Mouse (Mus musculus) lung, adult 18-20 months (tissue): Measurements from ENCODE around the gene Lrrc57.
"Not testable (repeated sequence)": the region's sequence is repeated elsewhere in the genome, so short reads cannot be mapped to it uniquely, and the experiment has no call there.

Source experiments
- DNase-seq, 2 experiments: peaks; one replicate each; pipeline ENCODE4 v3.0.0; 2022; ENCODE audit warnings: mixed read lengths in 2 of 2

Gene Lrrc57

GRCm38 (mm10) chr2:120597734-120598133 lies 11.6 kb downstream of the Lrrc57 start:
- no peak for DNase-seq

- no peak for DNase-seq
These were observed 17.1 kb downstream of the Lrrc57 start for GRCm38 (mm10) chr2:120592227-120592626.

GRCm38 (mm10) chr2:120589759-120590158 lies 19.6 kb downstream of the Lrrc57 start:
- no peak for DNase-seq

- peak in 1 of 2 experiments; percentile 60 for DNase-seq
These were observed 31.0 kb downstream of the Lrrc57 start for GRCm38 (mm10) chr2:120578286-120578685.

GRCm38 (mm10) chr2:120577799-120578198 lies 31.5 kb downstream of the Lrrc57 start:
- DNase-seq = no peak

GRCm38 (mm10) chr2:120575978-120576377 lies 33.3 kb downstream of the Lrrc57 start:
- no peak for DNase-seq

- no peak for DNase-seq
These were observed 34.2 kb downstream of the Lrrc57 start for GRCm38 (mm10) chr2:120575121-120575520.

- not testable (repeated sequence) for DNase-seq
These were observed 37.2 kb downstream of the Lrrc57 start for GRCm38 (mm10) chr2:120572161-120572560.

- DNase-seq = no peak
These were observed 38.2 kb downstream of the Lrrc57 start for GRCm38 (mm10) chr2:120571081-120571480.

- no peak for DNase-seq
These were observed 41.5 kb downstream of the Lrrc57 start for GRCm38 (mm10) chr2:120567798-120568320.

GRCm38 (mm10) chr2:120566886-120567797 lies 42.2 kb downstream of the Lrrc57 start, which contains the start of gene Snap23:
Gene Snap23, plus strand, starts transcription at chr2:120567671.
- DNase-seq = peak; percentile 96 to 97

GRCm38 (mm10) chr2:120565363-120565762 lies 44.0 kb downstream of the Lrrc57 start:
- DNase-seq = no peak

GRCm38 (mm10) chr2:120564548-120565188 lies 44.7 kb downstream of the Lrrc57 start:
- DNase-seq = not testable (repeated sequence)

GRCm38 (mm10) chr2:120563235-120563990 lies 45.9 kb downstream of the Lrrc57 start, which contains the start of gene Zfp106:
Gene Zfp106, minus strand, starts transcription at chr2:120563843.
- peak; percentile 90 to 92 for DNase-seq

- DNase-seq = no peak
These were observed 46.5 kb downstream of the Lrrc57 start for GRCm38 (mm10) chr2:120562859-120563234.

- no peak for DNase-seq
These were observed 47.8 kb downstream of the Lrrc57 start for GRCm38 (mm10) chr2:120561524-120561923.

- no peak for DNase-seq
These were observed 50.5 kb downstream of the Lrrc57 start for GRCm38 (mm10) chr2:120558813-120559212.

GRCm38 (mm10) chr2:120556868-120557267 lies 52.5 kb downstream of the Lrrc57 start:
- peak in 1 of 2 experiments; percentile 18 for DNase-seq
